Mouse (Mus musculus): Measurements from ENCODE around the gene Lag3.

GRCm38 (mm10) chr6:124874348-124874747, 37.2 kb downstream of the Lag3 start:
- TF ChIP-seq GATA1 (IDR thresholded peaks at IDR 0.05; ENCODE audit: borderline replicate concordance, low read length) (no peak), CTCF (IDR thresholded peaks at IDR 0.05; ENCODE audit: low read depth, low read length) (no peak)
